ENCODE assay signal across 8 mouse cellular contexts in the genomic region with DNA sequence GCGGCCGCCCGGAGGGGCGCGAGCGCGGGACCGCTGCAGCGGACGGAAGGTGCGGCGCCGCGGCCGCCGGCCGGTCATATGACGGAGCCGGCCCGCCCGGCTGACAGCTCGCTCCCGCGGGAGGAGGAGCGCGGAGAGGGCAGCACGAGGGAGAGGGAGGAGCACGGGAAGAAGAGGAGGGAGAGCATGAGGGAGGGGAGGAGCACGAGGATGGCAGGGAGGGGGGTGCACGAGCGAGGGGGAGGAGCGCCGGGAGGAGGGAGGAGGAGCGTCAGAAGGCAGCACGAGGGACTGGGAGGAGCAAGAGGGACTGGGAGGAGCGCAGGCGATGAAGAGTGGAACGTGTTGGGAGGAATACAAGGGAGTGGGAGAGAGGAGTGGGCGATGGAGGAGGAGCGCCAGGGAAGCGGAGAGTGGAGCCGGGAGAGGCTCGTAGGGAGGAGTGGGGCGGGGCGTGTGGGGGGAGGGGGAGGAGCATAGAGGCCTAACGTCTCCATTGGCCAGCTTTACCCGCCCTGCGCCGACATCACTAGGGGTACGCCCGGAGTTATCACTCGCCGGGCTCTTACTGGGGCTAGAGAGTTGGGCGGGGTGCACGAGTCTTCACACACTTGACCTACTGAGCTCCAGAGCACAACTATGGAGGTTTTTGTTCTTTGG. TPM values are rescaled to one million over a fixed set of nuclear protein-coding genes. Genes with fewer than 3 reads are reported as not detected.
DNase-seq lines count a peak whose midpoint lies in the region; ATAC-seq lines count a peak whose summit lies in the region.

A gene (minus strand): TSS at position 94 of the 660 bp plus-strand sequence.

- peaks cover 2% of the 10 kb centered on the region; the same call in 1 of the 2 replicates for H3K4me1 ChIP-seq in brown adipose tissue, adult 24 weeks (ENCODE audit: control insufficient read depth, insufficient read depth, insufficient read length, low read length)
- peaks cover 19% of the 10 kb centered on the region for H3K4me1 ChIP-seq in heart, embryonic 13.5 days
- H3K4me1 ChIP-seq in liver, embryonic 12.5 days: peaks cover 58% of the 10 kb centered on the region
- peaks cover 6% of the 10 kb centered on the region; the same call in 1 of the 2 replicates for H3K4me1 ChIP-seq in stomach, embryonic 15.5 days

- no peaks in the 10 kb centered on the region for H3K9me3 ChIP-seq in heart, embryonic 13.5 days
- H3K9me3 ChIP-seq in liver, embryonic 12.5 days (replicated peaks): no peaks in the 10 kb centered on the region
- no peaks in the 10 kb centered on the region for H3K9me3 ChIP-seq in stomach, embryonic 15.5 days

- no peaks in the 10 kb centered on the region for H3K36me3 ChIP-seq in heart, embryonic 13.5 days
- peaks cover 3% of the 10 kb centered on the region; the same call in 1 of the 2 replicates for H3K36me3 ChIP-seq in liver, embryonic 12.5 days
- H3K36me3 ChIP-seq in stomach, embryonic 15.5 days: no peaks in the 10 kb centered on the region

- H3K27ac ChIP-seq in brown adipose tissue, adult 24 weeks (replicated peaks; ENCODE audit: low read depth, low read length): peak within 1 kb of the TSS; percentile 92
- H3K27ac ChIP-seq in heart, embryonic 13.5 days (replicated peaks): peak within 1 kb of the TSS; percentile 87
- peak within 1 kb of the TSS; percentile 95 for H3K27ac ChIP-seq in liver, embryonic 12.5 days
- peak within 1 kb of the TSS; percentile 80 for H3K27ac ChIP-seq in stomach, embryonic 15.5 days

- no peaks in the 10 kb centered on the region for H3K27me3 ChIP-seq in heart, embryonic 13.5 days (replicated peaks)
- H3K27me3 ChIP-seq in liver, embryonic 12.5 days (replicated peaks): no peaks in the 10 kb centered on the region
- H3K27me3 ChIP-seq in stomach, embryonic 15.5 days (replicated peaks): no peaks in the 10 kb centered on the region

- H3K9ac ChIP-seq in heart, embryonic 13.5 days: peak within 1 kb of the TSS; percentile 94
- H3K9ac ChIP-seq in liver, embryonic 12.5 days: peak within 1 kb of the TSS; percentile 98
- H3K9ac ChIP-seq in stomach, embryonic 15.5 days: peak within 1 kb of the TSS; percentile 76

- H3K4me2 ChIP-seq in heart, embryonic 13.5 days: peak within 1 kb of the TSS; percentile 94
- peak within 1 kb of the TSS; percentile 90 for H3K4me2 ChIP-seq in liver, embryonic 12.5 days
- H3K4me2 ChIP-seq in stomach, embryonic 15.5 days: peak within 1 kb of the TSS; percentile 81

- WGBS in heart, embryonic 13.5 days: 1% methylated on average over 55 of the region's 55 CpGs
- under 1% methylated on average over 52 of the region's 55 CpGs for WGBS in liver, embryonic 12.5 days (ENCODE audit: insufficient replicate concordance)
- under 1% methylated on average over 51 of the region's 55 CpGs for WGBS in stomach, embryonic 15.5 days

- peak; percentile 92 for ATAC-seq in heart, embryonic 13.5 days (ENCODE audit: extremely low read depth, insufficient number of reproducible peaks, low FRiP score, low TSS enrichment)
- ATAC-seq in liver, embryonic 12.5 days: peak; percentile 95
- ATAC-seq in stomach, embryonic 15.5 days (ENCODE audit: insufficient read depth, low FRiP score, low read depth): peak; percentile 96

- peak within 1 kb of the TSS; percentile 69 for H3K4me3 ChIP-seq in brown adipose tissue, adult 24 weeks (ENCODE audit: insufficient read depth, low read depth, low read length)
- peak within 1 kb of the TSS; percentile 91 for H3K4me3 ChIP-seq in heart, embryonic 13.5 days
- peak within 1 kb of the TSS; percentile 97 for H3K4me3 ChIP-seq in liver, embryonic 12.5 days
- peak within 1 kb of the TSS; percentile 83 for H3K4me3 ChIP-seq in stomach, embryonic 15.5 days (replicated peaks)

- peak; percentile 90 for DNase-seq in CD4-positive, CD25-positive, alpha-beta regulatory T cell, adult 2 months (ENCODE audit: low read depth, low spot score)
- peak; percentile 70 for DNase-seq in fat pad, adult 2 months (ENCODE audit: extremely low read depth, low read depth, low spot score)
- peak; percentile 93 for DNase-seq in kidney, postnatal 10 days
- peak; percentile 60 to 65 for DNase-seq in natural killer cell, adult 2 months (ENCODE audit: low spot score in 2 of 2)

RNA-seq across cellular contexts. Expression of the gene that starts here (rescaled TPM):
- 2.7 and 4.2 TPM in 2 replicates for polyA plus RNA-seq in brown adipose tissue, adult 24 weeks (2012; ENCODE audit: insufficient read depth, insufficient read length, missing spikeins)
- polyA plus RNA-seq in heart, embryonic 13.5 days (2015; fragmentation: Nextera tagmentation; extraction: Ambion mirVana): 2.2 and 2.5 TPM in 2 replicates
- 8.0 and 8.3 TPM in 2 replicates for polyA plus RNA-seq in liver, embryonic 12.5 days (2016; fragmentation: Nextera tagmentation; extraction: Ambion mirVana)
- 5.4 and 5.8 TPM in 2 replicates for polyA plus RNA-seq in stomach, embryonic 15.5 days (2015; fragmentation: Nextera tagmentation; extraction: Ambion mirVana)

Comparison
In these comparisons a context has a peak if more than half of its experiments do, and no peak if none do; other contexts are left out.
1. Peak in every context shown above with its lines: DNase-seq, ATAC-seq, H3K4me3 ChIP-seq and H3K27ac ChIP-seq.